16 mouse cellular contexts compared by ENCODE assay signal in genomic region chr11:19917381-19918245, GRCm38 (mm10). TPM values are rescaled to one million over a fixed set of nuclear protein-coding genes. Genes with fewer than 3 reads are reported as not detected.
A peak's percentile ranks its signal among the peaks of the same experiment; 100 is the strongest.
DNase-seq lines count a peak whose midpoint lies in the region; ATAC-seq and TF ChIP-seq lines count a peak whose summit lies in the region.
"Had no signal": no experiment of that assay in that cellular context is flagged by ENCODE, and none has a peak within 500 bp of the region (broad histone marks: within the 10 kb centered on the region; RNA-seq: fewer than 3 reads in every experiment).

No protein-coding gene starts in this region.

- H3K4me3 ChIP-seq in cerebellum, adult 2 months (replicated peaks; ENCODE audit: insufficient read depth, low read depth, low read length) = no peak overlapping the region
- H3K4me3 ChIP-seq: embryonic facial prominence, embryonic 15.5 days had no signal

- no peaks in the 10 kb centered on the region for H3K27me3 ChIP-seq in cerebellum, adult 2 months (ENCODE audit: control insufficient read depth, insufficient read depth, low read length)
- H3K27me3 ChIP-seq: embryonic facial prominence, embryonic 15.5 days had no signal

- DNase-seq in cerebellum, adult 11 months = peak; percentile 54
- peak; percentile 55 for DNase-seq in kidney, adult 9 months
- no peak for DNase-seq in kidney, adult 18-20 months
- DNase-seq in cerebellum, adult 2 months = peak; percentile 58 to 66
- DNase-seq in kidney, postnatal 25 days = peak; percentile 37 to 64
- no peak for DNase-seq in right cerebral cortex, adult 2 months (ENCODE audit: low spot score in 2 of 2)
- no peak for DNase-seq in B cell, adult 2 months
- DNase-seq: adrenal gland, adult 2 months; gastrocnemius, postnatal 25 days; liver; lung, postnatal 36 days; right cerebral cortex, adult 18-20 months; thymus, postnatal 4 days had no signal

- 14% methylated on average over 9 of the region's 9 CpGs for WGBS in cerebellum, adult 2 months

- TF ChIP-seq CTCF in cerebellum, adult 2 months (IDR thresholded peaks at IDR 0.05; ENCODE audit: borderline replicate concordance, insufficient read depth, low read depth, low read length) = no peak

- peaks cover 15% of the 10 kb centered on the region for H3K4me1 ChIP-seq in cerebellum, adult 2 months (ENCODE audit: control insufficient read depth, insufficient read depth, low read length)

- no peak for TF ChIP-seq POLR2A in cerebellum, adult 2 months (IDR thresholded peaks at IDR 0.05; ENCODE audit: borderline replicate concordance, insufficient read depth, low read length)

- peak overlapping the region; percentile 13 for H3K27ac ChIP-seq in cerebellum, adult 2 months (ENCODE audit: insufficient read depth, low read length)
- H3K27ac ChIP-seq: embryonic facial prominence, embryonic 15.5 days had no signal

- no peak for ATAC-seq in cerebellum, adult (ENCODE audit: insufficient number of reproducible peaks, low FRiP score, low TSS enrichment)
- ATAC-seq: forebrain, embryonic 16.5 days had no signal

RNA-seq across cellular contexts. Expression of gene Spred2, which starts 6.6 kb away (rescaled TPM):
- 40.3 and 40.6 TPM in 2 replicates for polyA plus RNA-seq in cerebellum, adult 2 months (2012; rRNA removed)

Comparison
In these comparisons a context has a peak if more than half of its experiments do, and no peak if none do; other contexts are left out.
1. DNase-seq: peak in cerebellum, adult 11 months (single experiment), kidney, adult 9 months (single experiment), cerebellum, adult 2 months (2 of 2) and kidney, postnatal 25 days (2 of 2); none in kidney, adult 18-20 months (single experiment), right cerebral cortex, adult 2 months (0 of 2) and B cell, adult 2 months (0 of 2).